Mouse (Mus musculus) CH12.LX (cell line): ENCODE results near the gene Kera. TPM values are rescaled to one million over a fixed set of nuclear protein-coding genes. Genes with fewer than 3 reads are reported as not detected.
A peak's percentile ranks its signal among the peaks of the same experiment; 100 is the strongest.

Experiments
- DNase-seq: peaks from one replicate; pipeline ENCODE4 v3.0.0-alpha.2; 2013; ENCODE audit errors: extremely low read depth
- H3K27ac ChIP-seq: 2 replicates; pipeline ENCODE4 v1.5.1; 2012; ENCODE audit warnings: low read depth, mild to moderate bottlenecking, control low read depth, moderate library complexity; ENCODE audit not compliant: insufficient read depth
- H3K27me3 ChIP-seq: replicated peaks from 2 replicates; pipeline ENCODE3; 2012; ENCODE audit warnings: inconsistent platforms
- H3K36me3 ChIP-seq, 2 experiments: replicated peaks in 1 of 2; 2 replicates each; pipeline versions ENCODE3 to v1.6.1; 2012; ENCODE audit warnings: inconsistent platforms in 1 of 2, low read length in 1 of 2, mild to moderate bottlenecking in 1 of 2, mixed read lengths in 1 of 2, moderate library complexity in 1 of 2; ENCODE audit not compliant: control insufficient read depth in 1 of 2, insufficient read depth in 1 of 2
- H3K4me1 ChIP-seq, 2 experiments: 2 replicates each; pipeline ENCODE4 v1.6.1; 2012; ENCODE audit warnings: inconsistent platforms in 1 of 2, moderate library complexity in 1 of 2; ENCODE audit not compliant: insufficient read depth in 2 of 2, control insufficient read depth in 1 of 2
- H3K4me2 ChIP-seq: 2 replicates; pipeline ENCODE4 v1.6.1; 2012; ENCODE audit warnings: low read depth, mild to moderate bottlenecking, control low read depth; ENCODE audit not compliant: poor library complexity, insufficient read depth, severe bottlenecking
- H3K4me3 ChIP-seq, 3 experiments: fragments of 150-350 bp in 1 of 3; sonication (generic) in 1 of 3; replicated peaks in 1 of 3; 2 replicates each; pipeline versions ENCODE3 to v1.5.1; 2011 to 2012; ENCODE audit warnings: low read depth in 2 of 3, low read length in 2 of 3, mild to moderate bottlenecking in 2 of 3, moderate library complexity in 2 of 3, control low read depth in 1 of 3, improper control_type of control experiment in 1 of 3, inconsistent platforms in 1 of 3, mixed read lengths in 1 of 3; ENCODE audit not compliant: poor library complexity in 1 of 3
- H3K79me2 ChIP-seq: replicated peaks from 2 replicates; pipeline ENCODE4 v1.6.1; 2012; ENCODE audit warnings: mild to moderate bottlenecking, moderate library complexity; ENCODE audit not compliant: control insufficient read depth, poor library complexity, insufficient read depth, severe bottlenecking; ENCODE audit errors: extremely low read depth
- H3K9ac ChIP-seq: 2 replicates; pipeline ENCODE4 v1.6.1; 2012; ENCODE audit warnings: low read depth, mild to moderate bottlenecking, control low read depth, moderate library complexity; ENCODE audit not compliant: insufficient read depth
- H3K9me3 ChIP-seq: replicated peaks from 2 replicates; pipeline ENCODE3; 2012; ENCODE audit warnings: low read length, inconsistent platforms, mixed read lengths
- BHLHE40 ChIP-seq: IDR thresholded peaks from 2 replicates; pipeline ENCODE4 v1.6.1; 2011; ENCODE audit warnings: mild to moderate bottlenecking, low read depth, low read length, improper control_type of control experiment
- CHD1 ChIP-seq: IDR thresholded peaks from 2 replicates; pipeline ENCODE4 v1.6.1; 2012; ENCODE audit warnings: low read depth, low read length, improper control_type of control experiment, inconsistent platforms
- CHD2 ChIP-seq: IDR thresholded peaks from 2 replicates; pipeline ENCODE4 v1.6.1; 2011; ENCODE audit warnings: low read length, improper control_type of control experiment
- CTCF ChIP-seq, 2 experiments: IDR thresholded peaks in 1 of 2; conservative IDR thresholded peaks in 1 of 2; 2 replicates each; pipeline ENCODE4 v1.5.1; 2011 to 2012; ENCODE audit warnings: low read depth in 2 of 2, low read length in 2 of 2, improper control_type of control experiment in 1 of 2, inconsistent platforms in 1 of 2, mild to moderate bottlenecking in 1 of 2, moderate library complexity in 1 of 2
- E2F4 ChIP-seq: IDR thresholded peaks from 2 replicates; pipeline ENCODE4 v1.6.1; 2011; ENCODE audit warnings: low read depth, low read length, improper control_type of control experiment; ENCODE audit not compliant: insufficient replicate concordance
- ELF1 ChIP-seq: IDR thresholded peaks from 2 replicates; pipeline ENCODE4 v1.6.1; 2014; ENCODE audit warnings: low read depth, mild to moderate bottlenecking, inconsistent platforms, low read length, improper control_type of control experiment
- ETS1 ChIP-seq: conservative IDR thresholded peaks from 2 replicates; pipeline ENCODE4 v1.6.1; 2012; ENCODE audit warnings: low read depth, mild to moderate bottlenecking, inconsistent platforms, low read length, improper control_type of control experiment, moderate library complexity
- MAX ChIP-seq: IDR thresholded peaks from 2 replicates; pipeline ENCODE4 v1.6.1; 2011; ENCODE audit warnings: low read length, improper control_type of control experiment
- MXI1 ChIP-seq: IDR thresholded peaks from 2 replicates; pipeline ENCODE4 v1.6.1; 2011; ENCODE audit warnings: mild to moderate bottlenecking, low read depth, low read length, improper control_type of control experiment
- NELFE ChIP-seq: IDR thresholded peaks from 2 replicates; pipeline ENCODE4 v1.6.1; 2011; ENCODE audit warnings: low read depth, low read length, improper control_type of control experiment
- PAX5 ChIP-seq: IDR thresholded peaks from 2 replicates; pipeline ENCODE4 v1.6.1; 2012; ENCODE audit warnings: low read length, inconsistent platforms, mixed read lengths
- POLR2AphosphoS2 ChIP-seq: IDR thresholded peaks from 2 replicates; pipeline ENCODE4 v1.6.1; 2011; ENCODE audit warnings: low read depth, low read length, improper control_type of control experiment
- RCOR1 ChIP-seq: conservative IDR thresholded peaks from 2 replicates; pipeline ENCODE4 v1.6.1; 2012; ENCODE audit warnings: low read depth, mild to moderate bottlenecking, inconsistent platforms, low read length, improper control_type of control experiment
- SIN3A ChIP-seq: IDR thresholded peaks from 2 replicates; pipeline ENCODE4 v1.6.1; 2012; ENCODE audit warnings: low read length, improper control_type of control experiment, inconsistent platforms
- SMC3 ChIP-seq: IDR thresholded peaks from 2 replicates; pipeline ENCODE4 v1.6.1; 2011; ENCODE audit warnings: low read depth, low read length, improper control_type of control experiment
- TBP ChIP-seq: conservative IDR thresholded peaks from 2 replicates; pipeline ENCODE4 v1.6.1; 2011; ENCODE audit warnings: low read depth, low read length, improper control_type of control experiment
- UBTF ChIP-seq: IDR thresholded peaks from 2 replicates; pipeline ENCODE4 v1.6.1; 2012; ENCODE audit warnings: low read depth, mild to moderate bottlenecking, inconsistent platforms, low read length, improper control_type of control experiment, moderate library complexity
- USF2 ChIP-seq: conservative IDR thresholded peaks from 2 replicates; pipeline ENCODE4 v1.6.1; 2011; ENCODE audit warnings: low read depth, low read length, improper control_type of control experiment
- ZC3H11A ChIP-seq: IDR thresholded peaks from 2 replicates; pipeline ENCODE4 v1.6.1; 2012; ENCODE audit warnings: low read depth, mild to moderate bottlenecking, inconsistent platforms, low read length, improper control_type of control experiment
- ZKSCAN1 ChIP-seq: IDR thresholded peaks from 2 replicates; pipeline ENCODE4 v1.6.1; 2012; ENCODE audit warnings: low read depth, inconsistent platforms, low read length, improper control_type of control experiment, borderline replicate concordance
- ZMIZ1 ChIP-seq: IDR thresholded peaks from 2 replicates; pipeline ENCODE4 v1.6.1; 2012; ENCODE audit warnings: low read depth, mild to moderate bottlenecking, inconsistent platforms, low read length, improper control_type of control experiment
- dilution Hi-C: fragments of 300-500 bp; cut with MboI; formaldehyde crosslinking; loops from 2 replicates; pipeline ENCODE4 v1.14.3; 2020; ENCODE audit warnings: low sequenced_read_pairs; ENCODE audit not compliant: extremely low pct_unique_long_range_greater_than_20kb, extremely low pct_ligation_motif_present
- in situ Hi-C: fragments of 300-500 bp; cut with MboI; formaldehyde crosslinking; loops from 3 replicates; pipeline ENCODE4 v1.14.3; 2019; ENCODE audit warnings: low sequenced_read_pairs, low pct_ligation_motif_present, low pct_unique_long_range_greater_than_20kb, mixed read lengths
- polyA plus RNA-seq: library from polyadenylated mRNA; unstranded; fragments of >175 nt; gene quantifications from 2 replicates; pipeline ENCODE4 v1.2.1, GENCODE M21; 2012; ENCODE audit warnings: low read depth; ENCODE audit not compliant: insufficient read length
- total RNA-seq, 2 experiments: library from RNA; depleted of rRNA; stranded (reverse); fragments of 300-350 nt in 1 of 2; fragments of >200 nt in 1 of 2; gene quantifications; 2 replicates each; pipeline ENCODE4 v1.2.3; 2012 to 2014

The Kera gene
- total and polyA plus RNA-seq, 3 experiments: not detected

GRCm38 (mm10) chr10:97591036-97591435, 15.6 kb upstream of the Kera start:
- H3K9me3 ChIP-seq: no peaks in the 10 kb centered on the region
- H3K9ac ChIP-seq: no peak overlapping the region
- no peak overlapping the region for H3K27ac ChIP-seq
- no peaks in the 10 kb centered on the region for H3K4me1 ChIP-seq
- dilution Hi-C loops (no loop called here), in situ Hi-C loops (no loop called here)
- H3K4me2 ChIP-seq: no peak overlapping the region
- no peaks in the 10 kb centered on the region for H3K36me3 ChIP-seq
- no peaks in the 10 kb centered on the region for H3K79me2 ChIP-seq
- no peak for TF ChIP-seq CTCF (conservative IDR thresholded peaks at IDR 0.05 in 1 of 2, IDR thresholded peaks at IDR 0.05 in 1 of 2; ENCODE audit: low read depth in 2 of 2, low read length in 2 of 2)
- no peak for TF ChIP-seq MXI1
- no peak for TF ChIP-seq UBTF
- no peak for TF ChIP-seq NELFE
- TF ChIP-seq ETS1: no peak
- no peaks in the 10 kb centered on the region for H3K27me3 ChIP-seq
- no peak for DNase-seq
- no peak overlapping the region for H3K4me3 ChIP-seq

DNA sequence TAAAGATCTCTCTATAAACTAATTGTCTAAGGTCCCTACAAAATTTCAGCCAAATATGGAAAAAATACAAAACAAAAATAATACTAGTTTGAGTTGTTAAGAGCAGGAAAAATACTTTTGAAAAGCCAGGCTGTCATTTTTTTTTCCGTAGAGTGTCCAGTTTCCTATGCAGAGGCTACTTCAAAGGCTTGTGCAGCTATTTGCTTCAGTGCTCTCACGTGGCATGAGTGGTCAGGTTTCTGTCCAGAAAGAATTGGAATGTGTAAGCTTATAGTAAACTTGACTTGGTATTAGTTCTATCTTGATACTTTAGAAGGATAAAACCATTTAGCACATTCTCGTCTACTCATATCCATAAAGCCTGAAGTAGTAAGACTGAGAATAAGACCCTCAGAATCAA, 15.0 kb upstream of the Kera start:
- H3K9ac ChIP-seq: no peak overlapping the region
- H3K9me3 ChIP-seq: no peaks in the 10 kb centered on the region
- no peak for DNase-seq
- dilution Hi-C loops (no loop called here), in situ Hi-C loops (no loop called here)
- no peaks in the 10 kb centered on the region for H3K79me2 ChIP-seq
- no peaks in the 10 kb centered on the region for H3K27me3 ChIP-seq
- H3K36me3 ChIP-seq: no peaks in the 10 kb centered on the region
- no peak overlapping the region for H3K4me3 ChIP-seq
- TF ChIP-seq E2F4: no peak
- no peak for TF ChIP-seq SMC3
- TF ChIP-seq USF2: no peak
- peak; percentile 33; the same call in 1 of the 2 replicates for TF ChIP-seq BHLHE40
- TF ChIP-seq POLR2AphosphoS2: no peak
- no peaks in the 10 kb centered on the region for H3K4me1 ChIP-seq
- H3K4me2 ChIP-seq: no peak overlapping the region
- H3K27ac ChIP-seq: no peak overlapping the region

- H3K4me1 ChIP-seq: no peaks in the 10 kb centered on the region
- no peaks in the 10 kb centered on the region for H3K36me3 ChIP-seq
- no peaks in the 10 kb centered on the region for H3K79me2 ChIP-seq
- H3K4me2 ChIP-seq: no peak overlapping the region
- no peak for DNase-seq
- H3K9me3 ChIP-seq: no peaks in the 10 kb centered on the region
- H3K27ac ChIP-seq: no peak overlapping the region
- in situ Hi-C loops (no loop called here), dilution Hi-C loops (no loop called here)
- no peak overlapping the region for H3K9ac ChIP-seq
- no peaks in the 10 kb centered on the region for H3K27me3 ChIP-seq
- TF ChIP-seq ZC3H11A: no peak
- TF ChIP-seq ETS1: no peak
- no peak for TF ChIP-seq UBTF
- TF ChIP-seq SIN3A: no peak
- TF ChIP-seq SMC3: no peak
- TF ChIP-seq ELF1: no peak
- no peak for TF ChIP-seq ZMIZ1
- no peak for TF ChIP-seq MAX
- no peak for TF ChIP-seq PAX5
- TF ChIP-seq TBP: no peak
- no peak for TF ChIP-seq NELFE
- TF ChIP-seq RCOR1: no peak
- no peak for TF ChIP-seq CHD1
- no peak for TF ChIP-seq CHD2
- TF ChIP-seq ZKSCAN1: no peak
- TF ChIP-seq USF2: no peak
- no peak overlapping the region for H3K4me3 ChIP-seq
Measured at GRCm38 (mm10) chr10:97595680-97596079, 11.0 kb upstream of the Kera start.
